Mouse (Mus musculus) liver, embryonic 11.5 days (tissue): Measurements from ENCODE around the gene Pld5. TPM values are rescaled to one million over a fixed set of nuclear protein-coding genes. Genes with fewer than 3 reads are reported as not detected.
A peak's percentile ranks its signal among the peaks of the same experiment; 100 is the strongest.

ENCODE experiments used
- ATAC-seq: fragments of 200-750 bp; cut with Nextera tagmentation; replicated peaks from 2 replicates; pipeline ENCODE4 v1.8.0; 2017; ENCODE audit warnings: moderate number of reproducible peaks, mild to moderate bottlenecking, moderate TSS enrichment, moderate library complexity; ENCODE audit not compliant: low FRiP score
- DNase-seq: peaks from one replicate; pipeline ENCODE4 v3.0.0-alpha.2; 2017; ENCODE audit warnings: low spot score
- H3K27ac ChIP-seq: fragments of 300-500 bp; sonication (generic); 2 replicates; pipeline ENCODE4 v1.5.1; 2014; ENCODE audit warnings: mild to moderate bottlenecking, low read depth, low read length, control low read depth
- H3K27me3 ChIP-seq: fragments of 300-500 bp; sonication (generic); replicated peaks from 2 replicates; pipeline ENCODE4 v1.6.1; 2014; ENCODE audit warnings: low read length, mixed read lengths; ENCODE audit not compliant: control insufficient read depth, insufficient read depth
- H3K36me3 ChIP-seq: fragments of 300-500 bp; sonication (generic); 2 replicates; pipeline ENCODE4 v1.6.1; 2014; ENCODE audit warnings: mild to moderate bottlenecking, low read length, moderate library complexity, mixed read lengths; ENCODE audit not compliant: control insufficient read depth, insufficient read depth
- H3K4me1 ChIP-seq: fragments of 300-500 bp; sonication (generic); replicated peaks from 2 replicates; pipeline ENCODE4 v1.6.1; 2014; ENCODE audit warnings: low read length, mixed read lengths; ENCODE audit not compliant: control insufficient read depth, insufficient read depth
- H3K4me2 ChIP-seq: fragments of 300-500 bp; sonication (generic); 2 replicates; pipeline ENCODE4 v1.6.1; 2014; ENCODE audit warnings: mild to moderate bottlenecking, control low read depth, moderate library complexity
- H3K4me3 ChIP-seq: fragments of 300-500 bp; sonication (generic); 2 replicates; pipeline ENCODE4 v1.5.1; 2014; ENCODE audit warnings: low read depth, low read length, control low read depth
- H3K9ac ChIP-seq: fragments of 300-500 bp; sonication (generic); 2 replicates; pipeline ENCODE4 v1.6.1; 2014; ENCODE audit warnings: low read depth, low read length, control low read depth
- H3K9me3 ChIP-seq: fragments of 300-500 bp; sonication (generic); 2 replicates; pipeline ENCODE4 v1.6.1; 2016; ENCODE audit warnings: low read length, inconsistent platforms, mixed read lengths; ENCODE audit not compliant: control insufficient read depth
- WGBS: fragments of 180-500 bp; shearing (Covaris S2); extraction: QIAGEN DNeasy Blood & Tissue Kit; methylation state at CpG from one replicate; pipeline ENCODE4 v1.1.7; 2014; 5-methylcytosine and 5-hydroxymethylcytosine counted together
- polyA plus RNA-seq: library from polyadenylated mRNA; unstranded; fragments of >200 nt; fragmentation: Nextera tagmentation; extraction: Ambion mirVana; gene quantifications from 2 replicates; pipeline ENCODE4 v1.2.1, GENCODE M21; 2014

The Pld5 gene
- 0.10 and 0.37 TPM in 2 replicates for polyA plus RNA-seq

GRCm38 (mm10) chr1:176274667-176275610 is at the start of gene Pld5:
Pld5 (minus strand) TSS chr1:176275312.
- H3K4me2 ChIP-seq = peak within 1 kb of the TSS; percentile 69
- no peak within 1 kb of the TSS for H3K27ac ChIP-seq
- DNase-seq (peak; percentile 44), ATAC-seq (peak; percentile 73)
- no peaks in the 10 kb centered on the region for H3K9me3 ChIP-seq
- no peaks in the 10 kb centered on the region for H3K36me3 ChIP-seq
- no peak within 1 kb of the TSS for H3K9ac ChIP-seq
- H3K27me3 ChIP-seq = peaks cover 31% of the 10 kb centered on the region
- WGBS = under 1% methylated on average over 82 of the region's 86 CpGs
- no peaks in the 10 kb centered on the region for H3K4me1 ChIP-seq
- peak within 1 kb of the TSS; percentile 49 for H3K4me3 ChIP-seq

- 77% methylated on average over 2 of the region's 2 CpGs for whole genome bisulfite sequencing
- H3K27me3 ChIP-seq = no peaks in the 10 kb centered on the region
- no peak for ATAC-seq
- no peak overlapping the region for H3K9ac ChIP-seq
- H3K36me3 ChIP-seq = no peaks in the 10 kb centered on the region
- H3K27ac ChIP-seq = no peak overlapping the region
- no peaks in the 10 kb centered on the region for H3K9me3 ChIP-seq
- no peak overlapping the region for H3K4me2 ChIP-seq
- H3K4me3 ChIP-seq = no peak overlapping the region
- no peaks in the 10 kb centered on the region for H3K4me1 ChIP-seq
- DNase-seq = no peak
These were observed 40.0 kb upstream of the Pld5 start for GRCm38 (mm10) chr1:176315063-176315462.

GRCm38 (mm10) chr1:176310174-176310573 is 35.1 kb upstream of the Pld5 start:
- Histone ChIP-seq H3K4me1 (no peaks in the 10 kb centered on the region), H3K4me2 (no peak overlapping the region), H3K9me3 (no peaks in the 10 kb centered on the region), H3K36me3 (no peaks in the 10 kb centered on the region), H3K4me3 (no peak overlapping the region), H3K27me3 (no peaks in the 10 kb centered on the region), H3K27ac (no peak overlapping the region), H3K9ac (no peak overlapping the region)
- 70% methylated on average over 3 of the region's 3 CpGs for WGBS
- ATAC-seq (no peak), DNase-seq (no peak)

- no peak for ATAC-seq
- no peak for DNase-seq
- no peak overlapping the region for H3K9ac ChIP-seq
- no peak overlapping the region for H3K27ac ChIP-seq
- H3K27me3 ChIP-seq = no peaks in the 10 kb centered on the region
- H3K36me3 ChIP-seq = no peaks in the 10 kb centered on the region
- no peak overlapping the region for H3K4me3 ChIP-seq
- H3K4me2 ChIP-seq = no peak overlapping the region
- H3K4me1 ChIP-seq = no peaks in the 10 kb centered on the region
- WGBS = 77% methylated on average over 5 of the region's 5 CpGs
- H3K9me3 ChIP-seq = no peaks in the 10 kb centered on the region
These were observed 14.3 kb upstream of the Pld5 start for GRCm38 (mm10) chr1:176289396-176289795.

- Histone ChIP-seq H3K27me3 (peaks cover 31% of the 10 kb centered on the region), H3K27ac (no peak overlapping the region), H3K4me1 (no peaks in the 10 kb centered on the region), H3K4me2 (peak overlapping the region; percentile 69), H3K9me3 (no peaks in the 10 kb centered on the region), H3K36me3 (no peaks in the 10 kb centered on the region), H3K9ac (no peak overlapping the region), H3K4me3 (peak overlapping the region; percentile 49)
- no peak for DNase-seq
- 18% methylated on average over 11 of the region's 11 CpGs for WGBS
- ATAC-seq = no peak; the same call in 1 of the 2 replicates
These were observed 484 bp upstream of the Pld5 start for GRCm38 (mm10) chr1:176275611-176275980.

- Histone ChIP-seq H3K4me2 (no peak overlapping the region), H3K27me3 (no peaks in the 10 kb centered on the region), H3K9ac (no peak overlapping the region), H3K4me1 (no peaks in the 10 kb centered on the region), H3K9me3 (no peaks in the 10 kb centered on the region), H3K27ac (no peak overlapping the region), H3K4me3 (no peak overlapping the region), H3K36me3 (no peaks in the 10 kb centered on the region)
- no peak for ATAC-seq
- no peak for DNase-seq
- 80% methylated on average over 5 of the region's 5 CpGs for WGBS
These were observed 26.4 kb downstream of the Pld5 start for GRCm38 (mm10) chr1:176248717-176249030.

- Histone ChIP-seq H3K36me3 (no peaks in the 10 kb centered on the region), H3K27me3 (no peaks in the 10 kb centered on the region), H3K4me1 (no peaks in the 10 kb centered on the region), H3K4me2 (no peak overlapping the region), H3K27ac (no peak overlapping the region), H3K4me3 (no peak overlapping the region), H3K9ac (no peak overlapping the region), H3K9me3 (no peaks in the 10 kb centered on the region)
- WGBS = 88% methylated on average over 9 of the region's 9 CpGs
- no peak for DNase-seq
- no peak for ATAC-seq
These were observed 27.0 kb downstream of the Pld5 start for GRCm38 (mm10) chr1:176247885-176248716.

- DNase-seq (no peak), ATAC-seq (no peak)
- H3K36me3 ChIP-seq = no peaks in the 10 kb centered on the region
- H3K9me3 ChIP-seq = no peaks in the 10 kb centered on the region
- no peak overlapping the region for H3K4me2 ChIP-seq
- WGBS = 86% methylated on average over 2 of the region's 2 CpGs
- no peak overlapping the region for H3K27ac ChIP-seq
- no peaks in the 10 kb centered on the region for H3K4me1 ChIP-seq
- no peak overlapping the region for H3K9ac ChIP-seq
- H3K4me3 ChIP-seq = no peak overlapping the region
- H3K27me3 ChIP-seq = no peaks in the 10 kb centered on the region
These were observed 35.9 kb downstream of the Pld5 start for GRCm38 (mm10) chr1:176239199-176239598.
